Mouse (Mus musculus): ENCODE data around the gene Ap1b1. TPM values are rescaled to one million over a fixed set of nuclear protein-coding genes. Genes with fewer than 3 reads are reported as not detected.
A peak's percentile ranks its signal among the peaks of the same experiment; 100 is the strongest.
"Not testable (repeated sequence)": the region's sequence is repeated elsewhere in the genome, so short reads cannot be mapped to it uniquely, and the experiment has no call there.

The Ap1b1 gene
- total and polyA plus RNA-seq, 3 experiments, result 86.1 to 141 (median 98.0) TPM

DNA sequence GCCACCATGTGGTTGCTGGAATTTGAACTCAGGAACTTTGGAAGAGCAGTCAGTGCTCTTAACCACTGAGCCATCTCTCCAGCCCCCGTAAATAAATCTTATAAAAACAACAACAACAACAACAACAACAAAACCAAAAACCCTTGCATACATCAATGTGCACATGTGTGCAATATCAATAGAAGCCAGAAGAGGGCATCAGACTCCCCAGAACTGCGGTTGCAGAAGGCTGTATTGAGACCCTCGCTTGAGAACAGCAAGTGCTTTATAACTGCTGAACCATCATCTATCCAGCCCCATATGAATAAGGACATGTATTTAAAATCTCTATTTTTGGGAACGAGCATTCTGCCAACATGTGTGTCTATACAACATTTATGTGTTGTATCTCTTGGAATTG lies 88.3 kb downstream of the Ap1b1 start:
- DNase-seq (ENCODE audit: low spot score) (no peak), ATAC-seq (ENCODE audit: extremely low read depth, insufficient number of reproducible peaks, low FRiP score, poor library complexity, severe bottlenecking) (no peak)
- H3K27me3 ChIP-seq (ENCODE audit: insufficient read depth, low read length), result no peaks in the 10 kb centered on the region
- no peak overlapping the region for H3K4me3 ChIP-seq (ENCODE audit: low read depth, low read length)
- peaks cover 27% of the 10 kb centered on the region for H3K4me1 ChIP-seq (ENCODE audit: insufficient read depth, low read depth, low read length)
- no peaks in the 10 kb centered on the region for H3K9me3 ChIP-seq (replicated peaks)
- TF ChIP-seq CTCF (IDR thresholded peaks at IDR 0.05; ENCODE audit: low read depth, low read length) (peak; percentile 52; the same call in 1 of the 2 replicates), POLR2AphosphoS5 (IDR thresholded peaks at IDR 0.05; ENCODE audit: insufficient replicate concordance, low read depth, low read length) (no peak)
- H3K36me3 ChIP-seq (replicated peaks), result peaks cover 84% of the 10 kb centered on the region

DNA sequence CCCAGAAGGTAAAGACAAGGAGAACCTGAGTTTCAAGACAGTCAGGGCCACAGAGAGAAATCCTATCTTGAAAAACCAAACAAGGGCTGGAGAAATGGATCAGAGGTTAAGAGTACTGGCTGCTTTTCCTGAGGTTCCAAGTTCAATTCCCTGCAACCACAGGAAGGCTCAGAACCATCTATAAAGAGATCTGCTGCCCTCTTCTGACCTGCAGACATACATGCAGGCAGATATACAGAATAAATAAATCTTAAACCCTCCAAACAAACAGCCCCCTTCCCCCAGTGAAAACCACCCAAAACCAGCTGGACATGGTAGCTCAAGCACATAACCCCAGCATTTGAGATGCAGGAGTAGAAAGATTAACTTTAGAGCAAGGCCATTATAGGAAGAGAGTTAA lies 89.1 kb downstream of the Ap1b1 start:
- no peak for DNase-seq (ENCODE audit: low spot score)

GRCm38 (mm10) chr11:5076843-5077242 lies 90.2 kb downstream of the Ap1b1 start:
- Histone ChIP-seq H3K4me1 (ENCODE audit: insufficient read depth, low read depth, low read length) (peaks cover 15% of the 10 kb centered on the region; the same call in 1 of the 2 replicates), H3K36me3 (replicated peaks) (peaks cover 81% of the 10 kb centered on the region)
- ATAC-seq (ENCODE audit: extremely low read depth, insufficient number of reproducible peaks, low FRiP score, poor library complexity, severe bottlenecking); H3K9me3 ChIP-seq (replicated peaks); H3K27me3 ChIP-seq (ENCODE audit: insufficient read depth, low read length); H3K4me3 ChIP-seq (ENCODE audit: low read depth, low read length); DNase-seq (ENCODE audit: low spot score): not testable (repeated sequence)

More for the DNA sequence above, 89.1 kb downstream of the Ap1b1 start:
- Histone ChIP-seq H3K4me3 (ENCODE audit: low read depth, low read length) (no peak overlapping the region), H3K9me3 (replicated peaks) (no peaks in the 10 kb centered on the region), H3K36me3 (replicated peaks) (peaks cover 84% of the 10 kb centered on the region), H3K27me3 (ENCODE audit: insufficient read depth, low read length) (no peaks in the 10 kb centered on the region), H3K4me1 (ENCODE audit: insufficient read depth, low read depth, low read length) (peaks cover 21% of the 10 kb centered on the region; the same call in 1 of the 2 replicates)
- TF ChIP-seq CTCF (IDR thresholded peaks at IDR 0.05; ENCODE audit: low read depth, low read length), result no peak
- no peak for TF ChIP-seq POLR2AphosphoS5 (IDR thresholded peaks at IDR 0.05; ENCODE audit: insufficient replicate concordance, low read depth, low read length)
- no peak for TF ChIP-seq GATA2 (IDR thresholded peaks at IDR 0.05; ENCODE audit: borderline replicate concordance, low read depth, low read length)
- no peak for TF ChIP-seq GATA1 (IDR thresholded peaks at IDR 0.05; ENCODE audit: borderline replicate concordance, low read length)
- no peak for TF ChIP-seq TAL1 (conservative IDR thresholded peaks at IDR 0.05; ENCODE audit: low read depth, low read length)
- ATAC-seq (ENCODE audit: extremely low read depth, insufficient number of reproducible peaks, low FRiP score, poor library complexity, severe bottlenecking), result no peak

- DNase-seq (ENCODE audit: low spot score), result no peak
Observed at GRCm38 (mm10) chr11:5089147-5089546, 102.5 kb downstream of the Ap1b1 start.

DNA sequence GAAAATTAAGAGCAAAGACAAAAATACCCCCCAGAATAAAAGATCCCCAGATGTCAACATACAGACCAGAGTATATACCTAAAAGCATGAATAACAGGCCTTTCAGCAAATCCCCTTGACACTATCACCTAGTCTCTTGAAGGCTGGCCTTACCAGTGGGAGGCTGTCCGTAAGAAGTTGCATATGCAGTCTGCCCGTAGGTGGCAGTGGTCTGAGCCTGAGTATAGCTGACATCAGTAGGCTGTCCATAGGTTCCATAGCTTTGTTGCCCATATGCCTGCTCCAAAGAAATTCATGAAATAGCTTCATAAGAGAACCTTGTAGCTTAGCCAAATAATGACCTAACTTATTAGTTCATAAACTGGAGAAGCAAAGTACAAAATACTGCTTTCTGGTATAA lies 105.1 kb downstream of the Ap1b1 start:
- no peak for ATAC-seq (ENCODE audit: extremely low read depth, insufficient number of reproducible peaks, low FRiP score, poor library complexity, severe bottlenecking)
- no peak for TF ChIP-seq TAL1 (conservative IDR thresholded peaks at IDR 0.05; ENCODE audit: low read depth, low read length)
- no peak for TF ChIP-seq GATA1 (IDR thresholded peaks at IDR 0.05; ENCODE audit: borderline replicate concordance, low read length)
- no peak for TF ChIP-seq CTCF (IDR thresholded peaks at IDR 0.05; ENCODE audit: low read depth, low read length)
- no peak for TF ChIP-seq GATA2 (IDR thresholded peaks at IDR 0.05; ENCODE audit: borderline replicate concordance, low read depth, low read length)
- no peak for TF ChIP-seq POLR2AphosphoS5 (IDR thresholded peaks at IDR 0.05; ENCODE audit: insufficient replicate concordance, low read depth, low read length)
- Histone ChIP-seq H3K4me3 (ENCODE audit: low read depth, low read length) (no peak overlapping the region), H3K36me3 (replicated peaks) (peaks cover 77% of the 10 kb centered on the region), H3K27me3 (ENCODE audit: insufficient read depth, low read length) (no peaks in the 10 kb centered on the region), H3K9me3 (replicated peaks) (no peaks in the 10 kb centered on the region), H3K4me1 (ENCODE audit: insufficient read depth, low read depth, low read length) (peaks cover 51% of the 10 kb centered on the region)
- DNase-seq (ENCODE audit: low spot score), result no peak

More at GRCm38 (mm10) chr11:5089147-5089546, 102.5 kb downstream of the Ap1b1 start:
- H3K4me1 ChIP-seq (ENCODE audit: insufficient read depth, low read depth, low read length), result peaks cover 31% of the 10 kb centered on the region
- H3K36me3 ChIP-seq (replicated peaks), result peaks cover 94% of the 10 kb centered on the region
- TF ChIP-seq TAL1 (conservative IDR thresholded peaks at IDR 0.05; ENCODE audit: low read depth, low read length), result no peak
- no peak for TF ChIP-seq GATA1 (IDR thresholded peaks at IDR 0.05; ENCODE audit: borderline replicate concordance, low read length)
- TF ChIP-seq POLR2AphosphoS5 (IDR thresholded peaks at IDR 0.05; ENCODE audit: insufficient replicate concordance, low read depth, low read length), result no peak
- no peak for TF ChIP-seq GATA2 (IDR thresholded peaks at IDR 0.05; ENCODE audit: borderline replicate concordance, low read depth, low read length)
- no peak for TF ChIP-seq CTCF (IDR thresholded peaks at IDR 0.05; ENCODE audit: low read depth, low read length)
- no peak for ATAC-seq (ENCODE audit: extremely low read depth, insufficient number of reproducible peaks, low FRiP score, poor library complexity, severe bottlenecking)
- H3K4me3 ChIP-seq (ENCODE audit: low read depth, low read length), result no peak overlapping the region
- H3K27me3 ChIP-seq (ENCODE audit: insufficient read depth, low read length), result no peaks in the 10 kb centered on the region
- H3K9me3 ChIP-seq (replicated peaks), result no peaks in the 10 kb centered on the region

Other genes with a start within 250 kb of the Ap1b1 start
- not detected in 2 replicates for gene Cabp7, start 240.0 kb upstream of the Ap1b1 start, total RNA-seq (2014; fragmentation: Nextera tagmentation)
- not detected in 2 replicates for gene Cabp7, start 240.0 kb upstream of the Ap1b1 start, total RNA-seq (2017)
- gene Cabp7, start 240.0 kb upstream of the Ap1b1 start, polyA plus RNA-seq (2012), result not detected in 2 replicates
- gene Nf2, start 137.3 kb upstream of the Ap1b1 start, total RNA-seq (2014; fragmentation: Nextera tagmentation), result 41.9 and 43.3 TPM in 2 replicates
- gene Nf2, start 137.3 kb upstream of the Ap1b1 start, total RNA-seq (2017), result 44.4 and 49.7 TPM in 2 replicates
- gene Nf2, start 137.3 kb upstream of the Ap1b1 start, polyA plus RNA-seq (2012), result 62.2 and 79.7 TPM in 2 replicates
- gene Nipsnap1, start 112.9 kb upstream of the Ap1b1 start, total RNA-seq (2014; fragmentation: Nextera tagmentation), result 16.7 and 36.0 TPM in 2 replicates
- gene Nipsnap1, start 112.9 kb upstream of the Ap1b1 start, total RNA-seq (2017), result 21.8 and 22.5 TPM in 2 replicates
- gene Nipsnap1, start 112.9 kb upstream of the Ap1b1 start, polyA plus RNA-seq (2012), result 24.4 and 25.3 TPM in 2 replicates
- 50.6 and 57.9 TPM in 2 replicates for gene Thoc5, start 91.5 kb upstream of the Ap1b1 start, total RNA-seq (2014; fragmentation: Nextera tagmentation)
- 67.5 and 68.8 TPM in 2 replicates for gene Thoc5, start 91.5 kb upstream of the Ap1b1 start, total RNA-seq (2017)
- gene Thoc5, start 91.5 kb upstream of the Ap1b1 start, polyA plus RNA-seq (2012), result 5.8 and 8.9 TPM in 2 replicates
- gene Nefh, start 38.8 kb upstream of the Ap1b1 start, total RNA-seq (2014; fragmentation: Nextera tagmentation), result 56.4 and 60.4 TPM in 2 replicates
- 153 and 179 TPM in 2 replicates for gene Nefh, start 38.8 kb upstream of the Ap1b1 start, total RNA-seq (2017)
- gene Nefh, start 38.8 kb upstream of the Ap1b1 start, polyA plus RNA-seq (2012), result 40.7 and 49.4 TPM in 2 replicates
- not detected in 2 replicates for gene Rasl10a, start 71.3 kb downstream of the Ap1b1 start, total RNA-seq (2014; fragmentation: Nextera tagmentation)
- 0.55 TPM in 1 of 2 replicates, not detected in the other for gene Rasl10a, start 71.3 kb downstream of the Ap1b1 start, total RNA-seq (2017)
- gene Rasl10a, start 71.3 kb downstream of the Ap1b1 start, polyA plus RNA-seq (2012), result 0.37 and 0.47 TPM in 2 replicates
- 29.4 and 32.1 TPM in 2 replicates for gene Gas2l1, start 78.5 kb downstream of the Ap1b1 start, total RNA-seq (2014; fragmentation: Nextera tagmentation)
- 18.2 and 22.1 TPM in 2 replicates for gene Gas2l1, start 78.5 kb downstream of the Ap1b1 start, total RNA-seq (2017)
- 103 and 113 TPM in 2 replicates for gene Gas2l1, start 78.5 kb downstream of the Ap1b1 start, polyA plus RNA-seq (2012)
- 9.7 and 10.9 TPM in 2 replicates for gene Rhbdd3, start 112.1 kb downstream of the Ap1b1 start, total RNA-seq (2014; fragmentation: Nextera tagmentation)
- 19.4 and 21.1 TPM in 2 replicates for gene Rhbdd3, start 112.1 kb downstream of the Ap1b1 start, total RNA-seq (2017)
- 37.2 and 42.8 TPM in 2 replicates for gene Rhbdd3, start 112.1 kb downstream of the Ap1b1 start, polyA plus RNA-seq (2012)
- 454 and 476 TPM in 2 replicates for gene Ewsr1, start 112.4 kb downstream of the Ap1b1 start, total RNA-seq (2014; fragmentation: Nextera tagmentation)
- gene Ewsr1, start 112.4 kb downstream of the Ap1b1 start, total RNA-seq (2017), result 527 and 560 TPM in 2 replicates
- 1,012 and 1,154 TPM in 2 replicates for gene Ewsr1, start 112.4 kb downstream of the Ap1b1 start, polyA plus RNA-seq (2012)
- gene Emid1, start 165.4 kb downstream of the Ap1b1 start, total RNA-seq (2014; fragmentation: Nextera tagmentation), result not detected in 2 replicates
- 0.16 TPM in 1 of 2 replicates, not detected in the other for gene Emid1, start 165.4 kb downstream of the Ap1b1 start, total RNA-seq (2017)
- not detected in 2 replicates for gene Emid1, start 165.4 kb downstream of the Ap1b1 start, polyA plus RNA-seq (2012)